Mouse (Mus musculus) embryonic facial prominence, embryonic 15.5 days (tissue): Measurements from ENCODE around the gene Slc38a1. TPM values are rescaled to one million over a fixed set of nuclear protein-coding genes. Genes with fewer than 3 reads are reported as not detected.
A peak's percentile ranks its signal among the peaks of the same experiment; 100 is the strongest.

ENCODE experiments used
- ATAC-seq: fragments of 200-750 bp; cut with Nextera tagmentation; 2 replicates; pipeline ENCODE4 v1.8.0; 2017; ENCODE audit warnings: low read depth, moderate TSS enrichment; ENCODE audit not compliant: insufficient number of reproducible peaks, low FRiP score, low TSS enrichment
- H3K27ac ChIP-seq: fragments of 300-500 bp; sonication (generic); replicated peaks from 2 replicates; pipeline ENCODE4 v1.5.1; 2015; ENCODE audit warnings: mild to moderate bottlenecking, inconsistent platforms
- H3K27me3 ChIP-seq: fragments of 300-500 bp; sonication (generic); 2 replicates; pipeline ENCODE4 v1.6.1; 2015; ENCODE audit warnings: inconsistent platforms
- H3K36me3 ChIP-seq: fragments of 300-500 bp; sonication (generic); 2 replicates; pipeline ENCODE4 v1.6.1; 2015; ENCODE audit warnings: mild to moderate bottlenecking, inconsistent platforms
- H3K4me1 ChIP-seq: fragments of 300-500 bp; sonication (generic); 2 replicates; pipeline ENCODE4 v1.6.1; 2015; ENCODE audit warnings: inconsistent platforms
- H3K4me2 ChIP-seq: fragments of 300-500 bp; sonication (generic); replicated peaks from 2 replicates; pipeline ENCODE4 v1.6.1; 2015; ENCODE audit warnings: mild to moderate bottlenecking, inconsistent platforms
- H3K4me3 ChIP-seq: fragments of 300-500 bp; sonication (generic); replicated peaks from 2 replicates; pipeline ENCODE4 v1.5.1; 2015; ENCODE audit warnings: mild to moderate bottlenecking, inconsistent platforms
- H3K9ac ChIP-seq: fragments of 300-500 bp; sonication (generic); 2 replicates; pipeline ENCODE4 v1.6.1; 2015; ENCODE audit warnings: inconsistent platforms
- H3K9me3 ChIP-seq: fragments of 300-500 bp; sonication (generic); replicated peaks from 2 replicates; pipeline ENCODE4 v1.6.1; 2016; ENCODE audit warnings: inconsistent platforms
- WGBS: fragments of 180-500 bp; shearing (Covaris S2); methylation state at CpG from one replicate; pipeline ENCODE4 v1.1.7; 2015; 5-methylcytosine and 5-hydroxymethylcytosine counted together
- polyA plus RNA-seq: library from polyadenylated mRNA; unstranded; fragments of >200 nt; fragmentation: Nextera tagmentation; extraction: Ambion mirVana; gene quantifications from 2 replicates; pipeline ENCODE4 v1.2.1, GENCODE M21; 2015

The Slc38a1 gene
- polyA plus RNA-seq, 1 experiment from 2014 or later, result 44.6 TPM

- no peak overlapping the region for H3K4me2 ChIP-seq
- no peaks in the 10 kb centered on the region for H3K9me3 ChIP-seq
- no peak for ATAC-seq
- H3K4me1 ChIP-seq, result peaks cover 5% of the 10 kb centered on the region; the same call in 1 of the 2 replicates
- H3K36me3 ChIP-seq, result peaks cover 38% of the 10 kb centered on the region
- no peak overlapping the region for H3K27ac ChIP-seq
- H3K4me3 ChIP-seq, result no peak overlapping the region
- no peaks in the 10 kb centered on the region for H3K27me3 ChIP-seq
- H3K9ac ChIP-seq, result no peak overlapping the region
- WGBS, result 69% methylated on average over 9 of the region's 9 CpGs
Observed at GRCm38 (mm10) chr15:96588996-96589657, 53.6 kb downstream of the Slc38a1 start.

DNA sequence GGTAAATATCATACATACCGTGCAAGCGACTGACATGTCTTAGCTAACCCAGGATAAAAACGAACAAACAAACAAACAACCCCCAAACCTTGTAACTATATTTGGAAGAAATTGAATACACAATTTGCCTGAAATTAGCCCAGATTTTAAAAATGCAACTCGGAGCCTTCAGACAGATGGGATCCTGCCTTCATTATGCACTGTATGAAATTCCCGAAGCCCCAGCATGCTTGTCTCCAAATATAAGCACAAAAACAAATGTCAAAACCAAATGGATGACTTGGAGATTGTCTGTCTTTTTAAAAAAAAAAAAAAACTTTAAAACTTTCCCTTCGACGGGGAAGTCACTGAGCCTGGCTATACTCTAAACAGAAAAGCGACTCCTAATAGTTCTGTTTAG is 54.7 kb downstream of the Slc38a1 start:
- 65% methylated on average over 8 of the region's 8 CpGs for WGBS
- ATAC-seq, result no peak
- Histone ChIP-seq H3K27me3 (no peaks in the 10 kb centered on the region), H3K4me2 (no peak overlapping the region), H3K9ac (no peak overlapping the region), H3K27ac (no peak overlapping the region), H3K4me1 (no peaks in the 10 kb centered on the region; the same call in 1 of the 2 replicates), H3K4me3 (no peak overlapping the region), H3K9me3 (no peaks in the 10 kb centered on the region), H3K36me3 (peaks cover 48% of the 10 kb centered on the region)

DNA sequence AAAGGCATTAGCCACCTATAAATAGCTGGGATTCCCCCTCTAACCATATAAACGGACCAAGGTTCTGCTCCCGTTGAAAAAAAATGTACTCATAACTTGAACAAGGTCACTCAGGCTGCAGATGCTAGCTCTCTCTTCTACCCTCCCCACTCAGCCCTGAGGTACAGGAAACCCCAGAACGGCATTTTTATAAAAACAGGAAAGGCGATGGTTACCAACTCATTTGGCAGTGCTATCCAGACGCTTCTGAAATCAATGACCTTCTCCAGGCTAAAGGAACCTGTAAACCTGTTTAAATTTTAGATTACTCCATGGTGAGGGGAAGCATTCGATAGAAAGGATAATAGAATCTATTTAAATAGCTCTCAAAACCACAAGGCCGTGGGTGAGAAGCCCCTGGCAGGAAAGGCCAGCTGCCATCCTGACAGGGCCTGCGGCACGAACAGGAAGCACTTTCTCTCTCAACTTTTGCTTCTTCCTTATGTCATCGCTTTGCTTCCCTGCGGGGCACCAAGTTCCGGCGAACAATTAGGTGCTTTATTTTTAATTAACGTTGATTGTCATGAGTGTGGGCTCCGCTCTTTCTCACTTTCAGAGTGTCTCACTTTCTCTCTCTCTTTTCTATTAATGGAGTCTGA is 59.2 kb downstream of the Slc38a1 start:
- H3K36me3 ChIP-seq, result peaks cover 61% of the 10 kb centered on the region
- 88% methylated on average over 15 of the region's 15 CpGs for WGBS
- H3K9me3 ChIP-seq, result no peaks in the 10 kb centered on the region
- H3K27ac ChIP-seq, result no peak overlapping the region
- no peak for ATAC-seq
- H3K4me2 ChIP-seq, result no peak overlapping the region
- no peaks in the 10 kb centered on the region for H3K4me1 ChIP-seq
- H3K9ac ChIP-seq, result no peak overlapping the region
- no peaks in the 10 kb centered on the region for H3K27me3 ChIP-seq
- H3K4me3 ChIP-seq, result no peak overlapping the region

GRCm38 (mm10) chr15:96576998-96577397 is 65.7 kb downstream of the Slc38a1 start:
- Histone ChIP-seq H3K36me3 (peaks cover 44% of the 10 kb centered on the region), H3K4me2 (no peak overlapping the region)
- ATAC-seq, result no peak

DNA sequence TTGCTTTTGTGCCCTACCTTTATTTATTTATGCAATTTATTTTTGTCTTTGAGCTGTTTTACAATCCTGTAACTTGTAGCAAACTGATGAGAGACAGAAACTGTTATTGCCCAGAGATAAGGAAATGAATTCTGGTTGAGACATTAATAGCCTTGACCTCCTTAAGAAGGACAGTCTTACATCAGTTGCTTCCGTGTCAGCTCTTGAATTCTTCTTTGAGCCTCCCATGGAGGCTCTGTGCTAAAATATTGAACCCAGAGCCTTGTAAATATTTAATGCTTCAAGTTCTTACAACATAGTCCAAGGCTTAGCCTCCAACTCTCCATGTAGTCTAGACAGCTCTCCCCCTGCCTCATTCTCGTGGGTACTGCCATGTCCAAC is 73.7 kb downstream of the Slc38a1 start:
- no peak overlapping the region for H3K9ac ChIP-seq
- no peaks in the 10 kb centered on the region for H3K27me3 ChIP-seq
- no peaks in the 10 kb centered on the region for H3K4me1 ChIP-seq
- H3K27ac ChIP-seq, result no peak overlapping the region
- H3K36me3 ChIP-seq, result no peaks in the 10 kb centered on the region
- no peak for ATAC-seq
- H3K9me3 ChIP-seq, result no peaks in the 10 kb centered on the region
- 74% methylated on average over 2 of the region's 2 CpGs for WGBS
- no peak overlapping the region for H3K4me2 ChIP-seq
- H3K4me3 ChIP-seq, result no peak overlapping the region

More at GRCm38 (mm10) chr15:96576998-96577397, 65.7 kb downstream of the Slc38a1 start:
- H3K4me1 ChIP-seq, result no peaks in the 10 kb centered on the region
- WGBS, result 92% methylated on average over 5 of the region's 5 CpGs
- no peaks in the 10 kb centered on the region for H3K27me3 ChIP-seq
- H3K27ac ChIP-seq, result no peak overlapping the region
- no peak overlapping the region for H3K4me3 ChIP-seq
- H3K9ac ChIP-seq, result no peak overlapping the region
- no peaks in the 10 kb centered on the region for H3K9me3 ChIP-seq

GRCm38 (mm10) chr15:96568271-96568982 is 74.3 kb downstream of the Slc38a1 start:
- no peaks in the 10 kb centered on the region for H3K9me3 ChIP-seq
- no peaks in the 10 kb centered on the region for H3K36me3 ChIP-seq
- no peak overlapping the region for H3K4me2 ChIP-seq
- no peak for ATAC-seq
- no peak overlapping the region for H3K27ac ChIP-seq
- no peak overlapping the region for H3K4me3 ChIP-seq
- H3K27me3 ChIP-seq, result no peaks in the 10 kb centered on the region
- WGBS, result 73% methylated on average over 13 of the region's 13 CpGs
- H3K4me1 ChIP-seq, result no peaks in the 10 kb centered on the region
- H3K9ac ChIP-seq, result no peak overlapping the region

DNA sequence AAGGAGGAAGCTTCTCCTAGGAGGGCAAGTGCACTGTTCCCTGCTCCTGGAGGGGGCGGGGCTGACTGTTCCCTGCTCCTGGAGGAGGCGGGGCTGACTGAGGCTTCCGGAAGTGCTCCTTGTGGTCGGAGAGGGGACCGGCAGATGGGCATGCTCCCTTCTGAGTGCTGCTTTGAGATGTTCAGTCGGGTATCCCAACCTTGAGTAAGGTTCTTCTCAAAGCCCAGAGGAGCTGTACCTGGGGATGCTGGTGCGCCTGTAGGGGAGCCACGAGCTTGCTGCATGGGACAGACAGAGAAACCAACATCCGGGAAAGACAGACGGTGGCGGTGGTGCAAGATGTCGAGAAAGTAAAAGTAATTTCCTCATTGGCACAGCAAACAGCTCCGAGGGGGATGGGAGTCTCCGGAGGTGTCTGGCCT is 75.9 kb downstream of the Slc38a1 start:
- no peak for ATAC-seq
- no peaks in the 10 kb centered on the region for H3K27me3 ChIP-seq
- H3K36me3 ChIP-seq, result no peaks in the 10 kb centered on the region
- H3K9me3 ChIP-seq, result no peaks in the 10 kb centered on the region
- peak overlapping the region; percentile 41 for H3K4me3 ChIP-seq
- H3K9ac ChIP-seq, result 0 out of 2 replicates have a peak overlapping the region, but pooled peaks have one; percentile 21
- WGBS, result 8% methylated on average over 14 of the region's 14 CpGs
- peak overlapping the region; percentile 51 for H3K4me2 ChIP-seq
- H3K4me1 ChIP-seq, result no peaks in the 10 kb centered on the region
- H3K27ac ChIP-seq, result no peak overlapping the region

- WGBS, result 63% methylated on average over 1 of the region's 1 CpGs
- Histone ChIP-seq H3K9ac (no peak overlapping the region), H3K27ac (no peak overlapping the region), H3K27me3 (no peaks in the 10 kb centered on the region), H3K4me1 (no peaks in the 10 kb centered on the region), H3K4me2 (no peak overlapping the region), H3K36me3 (no peaks in the 10 kb centered on the region), H3K4me3 (no peak overlapping the region), H3K9me3 (no peaks in the 10 kb centered on the region)
- ATAC-seq, result no peak
Observed at GRCm38 (mm10) chr15:96563852-96564251, 78.9 kb downstream of the Slc38a1 start.

GRCm38 (mm10) chr15:96562521-96562920 is 80.2 kb downstream of the Slc38a1 start:
- Histone ChIP-seq H3K4me3 (no peak overlapping the region), H3K9ac (no peak overlapping the region), H3K9me3 (no peaks in the 10 kb centered on the region), H3K36me3 (no peaks in the 10 kb centered on the region), H3K27ac (no peak overlapping the region), H3K27me3 (no peaks in the 10 kb centered on the region), H3K4me1 (no peaks in the 10 kb centered on the region), H3K4me2 (no peak overlapping the region)
- WGBS, result 90% methylated on average over 5 of the region's 5 CpGs
- ATAC-seq, result no peak

DNA sequence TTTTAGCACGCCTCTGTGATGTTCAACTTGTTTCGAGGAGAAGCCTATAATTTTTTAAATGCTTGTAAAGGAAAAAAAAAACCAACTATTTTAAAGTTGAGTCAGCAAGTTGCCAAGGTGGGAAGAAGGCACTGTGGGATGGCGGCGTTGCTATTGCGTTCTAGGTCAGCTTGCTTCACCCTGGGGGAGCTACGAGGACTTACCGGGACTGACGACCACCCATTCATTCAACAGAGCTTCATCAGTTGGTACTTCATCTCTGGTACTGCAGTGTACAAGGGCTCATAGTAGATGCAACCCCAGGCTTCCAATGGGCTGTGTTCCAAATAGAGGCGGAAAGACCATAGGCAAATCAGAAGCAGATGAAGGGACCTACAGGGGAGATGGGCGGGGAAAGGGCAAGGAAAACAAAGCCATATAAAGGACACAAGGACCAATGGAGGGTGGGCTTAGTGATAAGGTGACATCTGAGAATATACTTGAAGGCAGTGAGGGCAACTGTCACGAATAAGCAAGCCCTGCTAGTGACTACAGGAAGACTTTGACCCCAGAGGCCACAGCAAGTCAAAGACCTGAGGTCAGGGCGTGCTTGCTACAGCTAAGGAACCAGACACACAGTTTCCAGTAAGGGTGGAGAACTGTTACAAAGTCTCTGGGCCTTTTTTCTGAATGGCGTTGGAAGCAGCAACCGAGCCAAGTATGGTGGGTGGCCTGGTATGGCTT is 82.0 kb downstream of the Slc38a1 start:
- no peaks in the 10 kb centered on the region for H3K36me3 ChIP-seq
- H3K4me2 ChIP-seq, result no peak overlapping the region
- H3K27me3 ChIP-seq, result no peaks in the 10 kb centered on the region
- no peak overlapping the region for H3K9ac ChIP-seq
- 90% methylated on average over 14 of the region's 14 CpGs for WGBS
- H3K9me3 ChIP-seq, result no peaks in the 10 kb centered on the region
- no peak for ATAC-seq
- no peak overlapping the region for H3K4me3 ChIP-seq
- H3K4me1 ChIP-seq, result no peaks in the 10 kb centered on the region
- no peak overlapping the region for H3K27ac ChIP-seq
